Mouse (Mus musculus) neural tube, embryonic 12.5 days (tissue): ENCODE data around the gene Atl2. TPM values are rescaled to one million over a fixed set of nuclear protein-coding genes. Genes with fewer than 3 reads are reported as not detected.

Experiments
- ATAC-seq: fragments of 200-750 bp; cut with Nextera tagmentation; 2 replicates; pipeline ENCODE4 v1.8.0; 2017; ENCODE audit warnings: low read depth, mild to moderate bottlenecking, moderate TSS enrichment, moderate library complexity; ENCODE audit not compliant: low FRiP score
- H3K27ac ChIP-seq: fragments of 300-500 bp; sonication (generic); 2 replicates; pipeline ENCODE4 v1.5.1; 2016
- H3K27me3 ChIP-seq: fragments of 300-500 bp; sonication (generic); replicated peaks from 2 replicates; pipeline ENCODE4 v1.6.1; 2016; ENCODE audit warnings: mild to moderate bottlenecking
- H3K36me3 ChIP-seq: fragments of 300-500 bp; sonication (generic); 2 replicates; pipeline ENCODE4 v1.6.1; 2016; ENCODE audit warnings: mild to moderate bottlenecking
- H3K4me1 ChIP-seq: fragments of 300-500 bp; sonication (generic); 2 replicates; pipeline ENCODE4 v1.6.1; 2016
- H3K4me2 ChIP-seq: fragments of 300-500 bp; sonication (generic); replicated peaks from 2 replicates; pipeline ENCODE4 v1.6.1; 2016; ENCODE audit warnings: mild to moderate bottlenecking
- H3K4me3 ChIP-seq: fragments of 300-500 bp; sonication (generic); 2 replicates; pipeline ENCODE4 v1.5.1; 2016
- H3K9ac ChIP-seq: fragments of 300-500 bp; sonication (generic); 2 replicates; pipeline ENCODE4 v1.6.1; 2016; ENCODE audit warnings: mild to moderate bottlenecking
- H3K9me3 ChIP-seq: fragments of 300-500 bp; sonication (generic); 2 replicates; pipeline ENCODE4 v1.6.1; 2016; ENCODE audit warnings: mild to moderate bottlenecking
- WGBS: fragments of 180-500 bp; shearing (Covaris S2); methylation state at CpG from one replicate; pipeline ENCODE4 v1.1.7; 2016; 5-methylcytosine and 5-hydroxymethylcytosine counted together
- polyA plus RNA-seq: library from polyadenylated mRNA; unstranded; fragments of >200 nt; fragmentation: Nextera tagmentation; extraction: Ambion mirVana; gene quantifications from 2 replicates; pipeline ENCODE4 v1.2.1, GENCODE M21; 2016

Atl2 gene
- polyA plus RNA-seq, 1 experiment from 2014 or later, result 39.2 TPM

DNA sequence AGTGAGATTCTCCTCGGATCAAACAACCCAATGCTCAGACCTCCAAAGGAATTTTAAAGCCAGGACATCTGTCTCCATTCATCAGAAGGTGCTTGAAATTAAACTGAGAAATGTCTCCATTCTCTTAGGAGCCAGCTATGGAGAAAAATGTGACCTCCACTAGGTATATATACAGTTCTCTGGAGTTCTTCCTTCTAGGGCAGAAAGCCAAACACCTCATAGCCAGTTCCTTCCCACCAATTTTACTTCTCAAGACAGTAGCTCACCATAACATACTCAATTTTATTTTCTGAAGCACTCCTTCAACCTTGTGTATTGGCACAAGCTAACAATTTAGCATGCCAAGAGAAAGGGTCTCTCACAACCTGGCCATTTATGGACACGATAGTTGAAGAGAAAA lies 91.2 kb downstream of the Atl2 start:
- Histone ChIP-seq H3K36me3 (no peaks in the 10 kb centered on the region), H3K9ac (no peak overlapping the region), H3K4me3 (no peak overlapping the region), H3K4me1 (no peaks in the 10 kb centered on the region), H3K27me3 (no peaks in the 10 kb centered on the region), H3K9me3 (no peaks in the 10 kb centered on the region), H3K4me2 (no peak overlapping the region), H3K27ac (no peak overlapping the region)
- ATAC-seq, result no peak
- WGBS, result 69% methylated on average over 2 of the region's 2 CpGs

DNA sequence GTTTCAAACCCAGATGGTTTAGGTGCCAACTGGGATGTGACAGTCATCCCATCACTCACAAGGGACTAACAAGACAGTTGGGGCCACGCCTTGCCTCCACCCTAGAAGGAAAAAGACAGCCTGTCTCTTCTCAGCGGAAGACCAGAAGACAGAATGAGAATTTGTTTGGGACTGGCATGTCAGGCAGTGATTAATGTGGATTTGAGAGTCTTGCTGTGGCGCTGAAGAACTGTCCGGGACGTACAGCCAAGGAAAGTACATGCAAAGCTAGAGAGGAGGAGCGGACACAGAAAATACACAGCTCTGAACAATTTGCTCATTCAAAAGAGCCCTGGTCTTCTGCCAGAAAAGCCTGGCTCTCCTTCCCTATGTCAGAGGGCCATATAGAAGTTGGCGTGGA lies 93.9 kb downstream of the Atl2 start:
- H3K4me1 ChIP-seq, result no peaks in the 10 kb centered on the region
- no peaks in the 10 kb centered on the region for H3K36me3 ChIP-seq
- H3K9ac ChIP-seq, result no peak overlapping the region
- no peak for ATAC-seq
- no peaks in the 10 kb centered on the region for H3K9me3 ChIP-seq
- no peak overlapping the region for H3K27ac ChIP-seq
- no peak overlapping the region for H3K4me2 ChIP-seq
- no peaks in the 10 kb centered on the region for H3K27me3 ChIP-seq
- no peak overlapping the region for H3K4me3 ChIP-seq
- 84% methylated on average over 7 of the region's 7 CpGs for WGBS

GRCm38 (mm10) chr17:79798831-79799230 lies 97.1 kb downstream of the Atl2 start:
- no peaks in the 10 kb centered on the region for H3K27me3 ChIP-seq
- H3K9me3 ChIP-seq, result no peaks in the 10 kb centered on the region
- H3K27ac ChIP-seq, result no peak overlapping the region
- no peak for ATAC-seq
- no peaks in the 10 kb centered on the region for H3K36me3 ChIP-seq
- H3K4me1 ChIP-seq, result no peaks in the 10 kb centered on the region
- H3K4me3 ChIP-seq, result no peak overlapping the region
- 95% methylated on average over 10 of the region's 10 CpGs for WGBS
- no peak overlapping the region for H3K4me2 ChIP-seq
- H3K9ac ChIP-seq, result no peak overlapping the region

Other genes starting within 250 kb of the Atl2 start
- 8.8 and 10.0 TPM in 2 replicates for gene Cyp1b1, start 181.1 kb downstream of the Atl2 start, polyA plus RNA-seq
- 120 and 128 TPM in 2 replicates for gene Hnrnpll, start 166.2 kb upstream of the Atl2 start, polyA plus RNA-seq
- 5.0 and 5.2 TPM in 2 replicates for gene Galm, start 231.3 kb upstream of the Atl2 start, polyA plus RNA-seq